Mouse (Mus musculus) left cerebral cortex, postnatal 25 days (tissue): ENCODE measurements at regions not wholly inside any gene's neighbourhood (a gene's known extent, or its start where the extent isn't known, plus 50 kb on each side); places are given as distances from the start of the nearest gene placed in this dataset.
"Not testable (repeated sequence)": the region's sequence is repeated elsewhere in the genome, so short reads cannot be mapped to it uniquely, and the experiment has no call there.

Source experiments
- DNase-seq, 2 experiments: peaks; one replicate each; pipeline ENCODE4 v3.0.0; 2022; ENCODE audit warnings: low spot score in 2 of 2, mixed read lengths in 1 of 2
- intact Hi-C: fragments of 180-260 bp; cut with DNase I; formaldehyde crosslinking; loops from one replicate; pipeline ENCODE4 v1.15.1; 2025

GRCm38 (mm10) chr6:70517932-70518331 is 274.1 kb downstream of the Rpia start:
- no peak for DNase-seq
- intact Hi-C loops, result no loop called here

GRCm38 (mm10) chr6:70468623-70469479 is 323.2 kb downstream of the Rpia start:
- no peak for DNase-seq
- intact Hi-C loops, result no loop called here

GRCm38 (mm10) chr6:70457279-70457678 is 334.8 kb downstream of the Rpia start:
- intact Hi-C loops, result no loop called here
- DNase-seq, result peak in 1 of 2 experiments; percentile 42

GRCm38 (mm10) chr6:70434739-70435138 is 357.3 kb downstream of the Rpia start:
- DNase-seq, result peak in 1 of 2 experiments; percentile 36
- intact Hi-C loops, result not testable (repeated sequence)

- peak; percentile 12 to 77 for DNase-seq
- intact Hi-C loops, result not testable (repeated sequence)
Measured at GRCm38 (mm10) chr6:70406290-70406689, 385.7 kb downstream of the Rpia start.

- DNase-seq, intact Hi-C loops: not testable (repeated sequence)
Measured at GRCm38 (mm10) chr6:70389850-70390249, 402.2 kb downstream of the Rpia start.

- DNase-seq, result peak; percentile 10 to 90
- intact Hi-C loops, result not testable (repeated sequence)
Measured at GRCm38 (mm10) chr6:70386396-70386795, 405.6 kb downstream of the Rpia start.

GRCm38 (mm10) chr6:70379339-70379738 is 412.7 kb downstream of the Rpia start:
- intact Hi-C loops, DNase-seq: not testable (repeated sequence)

GRCm38 (mm10) chr6:70371821-70372220 is 420.2 kb downstream of the Rpia start:
- DNase-seq, result peak in 1 of 2 experiments; percentile 6
- intact Hi-C loops, result not testable (repeated sequence)

- intact Hi-C loops, result no loop called here
- peak in 1 of 2 experiments; percentile 20 for DNase-seq
Measured at GRCm38 (mm10) chr6:70356303-70356702, 435.7 kb downstream of the Rpia start.

GRCm38 (mm10) chr6:70342147-70342546 is 449.9 kb downstream of the Rpia start:
- DNase-seq, result no peak
- intact Hi-C loops, result no loop called here

- intact Hi-C loops, result not testable (repeated sequence)
- DNase-seq, result peak; percentile 5 to 55
Measured at GRCm38 (mm10) chr6:70340691-70341090, 451.3 kb downstream of the Rpia start.

- no peak for DNase-seq
- intact Hi-C loops, result no loop called here
Measured at GRCm38 (mm10) chr6:70315318-70315717, 476.7 kb downstream of the Rpia start.

GRCm38 (mm10) chr6:70314667-70315066 is 477.4 kb downstream of the Rpia start:
- intact Hi-C loops, result not testable (repeated sequence)
- DNase-seq, result peak; percentile 37 to 79

GRCm38 (mm10) chr6:70301100-70301499 is 490.9 kb downstream of the Rpia start:
- peak in 1 of 2 experiments; percentile 12 for DNase-seq
- intact Hi-C loops, result not testable (repeated sequence)

GRCm38 (mm10) chr6:70260227-70260626 is 531.8 kb downstream of the Rpia start:
- DNase-seq, result peak; percentile 18 to 85
- intact Hi-C loops, result not testable (repeated sequence)

GRCm38 (mm10) chr6:70240167-70240566 is 551.9 kb downstream of the Rpia start:
- intact Hi-C loops, result not testable (repeated sequence)
- peak in 1 of 2 experiments; percentile 78 for DNase-seq

GRCm38 (mm10) chr6:70227166-70227565 is 564.9 kb downstream of the Rpia start:
- no peak for DNase-seq
- intact Hi-C loops, result no loop called here

- DNase-seq, intact Hi-C loops: not testable (repeated sequence)
Measured at GRCm38 (mm10) chr6:70216632-70217031, 575.4 kb downstream of the Rpia start.

GRCm38 (mm10) chr6:70215781-70216180 is 576.3 kb downstream of the Rpia start:
- DNase-seq, intact Hi-C loops: not testable (repeated sequence)
